Mouse (Mus musculus): Measurements from ENCODE around the gene Bend6.

Bend6 gene

GRCm38 (mm10) chr1:33908191-33908962, 761 bp upstream of the Bend6 start, which contains the start of gene Dst:
Gene Dst (plus strand): TSS chr1:33908225.
- in situ Hi-C loops (cut with MboI, MseI), result no loop called here

- in situ Hi-C loops (cut with MboI, MseI), result no loop called here
These were observed 689 bp downstream of the Bend6 start for GRCm38 (mm10) chr1:33906927-33907326.

- in situ Hi-C loops (cut with MboI, MseI), result no loop called here
These were observed 1.4 kb downstream of the Bend6 start for GRCm38 (mm10) chr1:33906216-33906615.

GRCm38 (mm10) chr1:33903587-33903986, 4.0 kb downstream of the Bend6 start:
- in situ Hi-C loops (cut with MboI, MseI), result no loop called here

GRCm38 (mm10) chr1:33900175-33900574, 7.4 kb downstream of the Bend6 start:
- in situ Hi-C loops (cut with MboI, MseI), result no loop called here

- in situ Hi-C loops (cut with MboI, MseI), result no loop called here
These were observed 9.2 kb downstream of the Bend6 start for GRCm38 (mm10) chr1:33898373-33898772.

- in situ Hi-C loops (cut with MboI, MseI), result no loop called here
These were observed 10.2 kb downstream of the Bend6 start for GRCm38 (mm10) chr1:33897426-33897825.

GRCm38 (mm10) chr1:33896666-33897065, 10.9 kb downstream of the Bend6 start:
- in situ Hi-C loops (cut with MboI, MseI), result no loop called here

GRCm38 (mm10) chr1:33896116-33896515, 11.5 kb downstream of the Bend6 start:
- in situ Hi-C loops (cut with MboI, MseI), result no loop called here

- in situ Hi-C loops (cut with MboI, MseI), result no loop called here
These were observed 14.8 kb downstream of the Bend6 start for GRCm38 (mm10) chr1:33892784-33893183.

- in situ Hi-C loops (cut with MboI, MseI), result no loop called here
These were observed 24.3 kb downstream of the Bend6 start for GRCm38 (mm10) chr1:33883102-33883839.

GRCm38 (mm10) chr1:33878170-33878569, 29.4 kb downstream of the Bend6 start:
- in situ Hi-C loops (cut with MboI, MseI), result no loop called here

- in situ Hi-C loops (cut with MboI, MseI), result no loop called here
These were observed 31.2 kb downstream of the Bend6 start for GRCm38 (mm10) chr1:33876416-33876815.

- in situ Hi-C loops (cut with MboI, MseI), result no loop called here
These were observed 31.9 kb downstream of the Bend6 start for GRCm38 (mm10) chr1:33875691-33876090.

- in situ Hi-C loops (cut with MboI, MseI), result no loop called here
These were observed 34.1 kb downstream of the Bend6 start for GRCm38 (mm10) chr1:33873561-33873960.

- in situ Hi-C loops (cut with MboI, MseI), result no loop called here
These were observed 38.2 kb downstream of the Bend6 start for GRCm38 (mm10) chr1:33869437-33869836.

- in situ Hi-C loops (cut with MboI, MseI), result no loop called here
These were observed 38.6 kb downstream of the Bend6 start for GRCm38 (mm10) chr1:33869031-33869430.

- in situ Hi-C loops (cut with MboI, MseI), result loop anchor here (10.0 kb wide), 1 partner anchor 118 kb away; no protein-coding TSS in a partner anchor
These were observed 60.8 kb downstream of the Bend6 start for GRCm38 (mm10) chr1:33846807-33847206.

- in situ Hi-C loops (cut with MboI, MseI), result loop anchor here (10.0 kb wide), 1 partner anchor 121 kb away; no protein-coding TSS in a partner anchor
These were observed 63.8 kb downstream of the Bend6 start for GRCm38 (mm10) chr1:33843823-33844222.

GRCm38 (mm10) chr1:33838952-33839351, 68.7 kb downstream of the Bend6 start:
- in situ Hi-C loops (cut with MboI, MseI), result loop anchor here (5.0 kb wide), 1 partner anchor 103 kb away; no protein-coding TSS in a partner anchor

GRCm38 (mm10) chr1:33830586-33830985, 77.0 kb downstream of the Bend6 start:
- in situ Hi-C loops (cut with MboI, MseI), result no loop called here

GRCm38 (mm10) chr1:33817931-33818330, 89.7 kb downstream of the Bend6 start:
- in situ Hi-C loops (cut with MboI, MseI), result no loop called here
